Mouse (Mus musculus): ENCODE results near the gene Ces1g. TPM values are rescaled to one million over a fixed set of nuclear protein-coding genes. Genes with fewer than 3 reads are reported as not detected.

Ces1g gene
- not detected for polyA plus RNA-seq (2017; shearing (Covaris generic))

GRCm38 (mm10) chr8:93337207-93337606, at the start of gene Ces1g:
Gene Ces1g (minus strand): TSS chr8:93337308.

DNA sequence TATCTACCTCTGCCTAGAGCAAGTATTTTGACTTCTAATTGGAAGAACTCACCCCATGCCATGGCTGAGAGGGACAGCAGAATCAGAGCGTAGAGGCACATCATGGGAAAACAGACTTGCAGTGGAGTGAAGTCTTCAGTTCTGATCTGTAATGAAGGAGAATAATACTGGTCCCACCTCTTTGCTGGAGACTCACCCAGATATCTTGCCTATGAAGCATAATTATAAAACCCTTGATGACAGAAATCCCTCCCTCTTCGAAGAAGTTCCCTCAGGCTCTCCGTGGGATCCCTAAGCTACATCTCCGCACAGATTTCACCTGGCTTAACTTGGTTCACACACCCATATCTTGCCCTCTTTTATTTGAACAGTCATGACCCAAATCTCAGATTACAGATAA, 42.5 kb upstream of the Ces1g start, which contains the start of gene Ces1h:
Gene Ces1h, minus strand, starts transcription at position 101 of the 400 bp plus-strand sequence.

DNA sequence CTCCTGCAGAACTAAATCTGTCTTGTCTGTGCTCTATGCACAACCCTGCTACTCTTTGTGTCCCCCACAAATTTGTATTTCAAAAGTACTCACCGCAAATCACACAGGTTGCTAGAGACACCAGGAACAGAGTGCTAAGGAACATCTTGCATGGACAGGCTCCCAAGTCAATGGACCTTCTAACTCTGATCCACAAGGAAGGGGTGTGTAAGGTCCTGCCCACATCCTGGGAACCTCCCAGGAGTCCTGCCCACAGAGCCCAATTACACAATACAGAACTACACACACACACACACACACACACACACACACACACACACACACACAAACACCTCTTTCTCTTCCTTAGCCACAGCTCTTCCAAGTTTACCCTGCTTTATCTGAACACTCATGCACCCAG, 57.6 kb downstream of the Ces1g start, which contains the start of gene Ces1f:
Gene Ces1f, minus strand, starts transcription at position 192 of the 400 bp plus-strand sequence.

Other genes with a start within 250 kb of the Ces1g start
- not detected for gene Ces1c, start 206.0 kb downstream of the Ces1g start, polyA plus RNA-seq (2017; shearing (Covaris generic))
- not detected for gene Ces1d, start 139.5 kb downstream of the Ces1g start, polyA plus RNA-seq (2017; shearing (Covaris generic))
- gene Ces1e, start 107.7 kb downstream of the Ces1g start, polyA plus RNA-seq (2017; shearing (Covaris generic)): not detected
- gene Ces1f, start 57.6 kb downstream of the Ces1g start, polyA plus RNA-seq (2017; shearing (Covaris generic)): not detected
- gene Ces1h, start 42.4 kb upstream of the Ces1g start, polyA plus RNA-seq (2017; shearing (Covaris generic)): not detected
- 0.24 TPM for gene Ces5a, start 198.5 kb upstream of the Ces1g start, polyA plus RNA-seq (2017; shearing (Covaris generic))

Data from CD4-positive, CD25-positive, alpha-beta regulatory T cell (primary cell).